Mouse (Mus musculus): ENCODE data around the gene Hlcs.

Gene Hlcs

DNA sequence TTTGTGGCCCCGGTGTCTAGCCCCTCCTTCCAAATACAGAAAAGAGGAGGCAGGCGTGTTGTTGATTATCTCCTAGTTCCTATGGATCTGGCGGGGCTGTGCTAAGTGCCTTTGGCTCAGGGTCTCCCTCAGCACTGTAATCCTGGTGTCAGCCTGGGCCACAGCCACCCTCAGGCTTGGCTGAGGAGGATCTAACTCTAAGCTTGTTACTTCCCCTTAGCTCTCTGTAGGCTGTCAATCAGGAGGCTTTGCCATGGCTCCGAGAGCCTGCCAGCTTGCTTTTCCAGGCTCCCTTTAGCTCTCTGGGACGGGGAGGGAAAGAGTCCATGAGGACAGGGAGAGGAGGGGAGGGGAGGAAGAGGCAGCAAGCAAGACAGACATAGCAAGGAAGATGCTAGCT is 148.4 kb downstream of the Hlcs start:
- peak; percentile 67 for DNase-seq (ENCODE audit: low read depth, low spot score)

DNA sequence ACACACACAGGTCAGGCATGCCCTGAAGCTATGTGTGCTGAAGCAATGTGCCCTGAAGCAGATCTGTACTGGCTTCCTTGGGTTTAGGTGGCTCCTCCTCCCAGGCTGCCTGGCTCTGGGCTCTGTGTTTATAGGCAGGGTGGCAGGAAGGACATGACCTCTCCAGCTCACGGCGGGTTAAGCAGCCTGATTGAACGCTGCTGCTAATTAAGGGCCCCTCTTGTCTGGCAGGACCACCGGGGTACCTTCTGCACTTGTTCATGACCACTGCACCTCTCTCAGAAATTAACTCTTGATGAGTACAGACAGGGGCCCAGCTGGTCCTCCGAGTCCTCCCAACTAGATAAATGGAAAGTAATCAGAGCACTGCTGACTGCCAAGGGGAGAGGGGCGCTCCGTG is 149.1 kb downstream of the Hlcs start:
- DNase-seq (ENCODE audit: low read depth, low spot score) = peak; percentile 25

DNA sequence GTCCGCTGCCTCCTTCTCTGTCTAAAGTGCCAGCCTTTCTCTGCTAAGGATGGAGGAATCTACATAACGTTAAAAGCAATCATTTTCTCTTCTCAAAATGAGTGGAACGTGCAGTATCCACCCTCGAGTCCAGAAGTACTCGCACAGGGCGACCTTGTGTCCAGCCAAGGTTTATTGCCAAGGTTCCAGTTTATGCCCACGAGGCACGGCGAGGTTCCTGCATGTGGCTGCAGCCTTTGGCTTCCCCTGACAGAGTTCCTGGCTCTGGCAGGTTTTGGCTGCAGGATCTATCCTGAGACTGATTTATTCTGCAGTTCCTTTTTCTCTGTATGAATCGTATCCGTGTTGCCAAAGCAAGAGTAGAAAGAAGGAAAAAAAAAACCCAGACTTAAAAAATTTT is 150.3 kb downstream of the Hlcs start:
- DNase-seq (ENCODE audit: low read depth, low spot score) = no peak

GRCm38 (mm10) chr16:94162000-94162399 is 151.4 kb downstream of the Hlcs start:
- DNase-seq (ENCODE audit: low read depth, low spot score) = no peak

DNA sequence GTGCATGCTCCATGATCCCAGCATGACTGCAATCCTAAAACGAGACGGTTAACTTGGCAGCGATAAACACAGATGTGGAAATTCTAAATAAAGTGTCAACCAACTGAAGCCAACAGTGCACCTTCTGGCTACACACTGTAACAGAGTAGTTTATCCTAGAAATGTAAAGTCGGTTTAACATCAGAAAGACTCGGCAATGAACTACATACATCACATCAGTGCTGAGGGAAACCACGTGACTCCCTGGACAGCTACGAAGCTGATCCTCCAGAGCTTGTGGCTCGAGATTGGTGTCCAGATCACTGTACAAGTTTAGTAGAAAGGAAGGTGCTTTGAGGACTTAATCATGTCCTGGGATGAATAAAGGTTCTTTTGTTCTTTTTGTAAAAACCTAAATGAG is 155.6 kb downstream of the Hlcs start:
- no peak for DNase-seq (ENCODE audit: low read depth, low spot score)

DNA sequence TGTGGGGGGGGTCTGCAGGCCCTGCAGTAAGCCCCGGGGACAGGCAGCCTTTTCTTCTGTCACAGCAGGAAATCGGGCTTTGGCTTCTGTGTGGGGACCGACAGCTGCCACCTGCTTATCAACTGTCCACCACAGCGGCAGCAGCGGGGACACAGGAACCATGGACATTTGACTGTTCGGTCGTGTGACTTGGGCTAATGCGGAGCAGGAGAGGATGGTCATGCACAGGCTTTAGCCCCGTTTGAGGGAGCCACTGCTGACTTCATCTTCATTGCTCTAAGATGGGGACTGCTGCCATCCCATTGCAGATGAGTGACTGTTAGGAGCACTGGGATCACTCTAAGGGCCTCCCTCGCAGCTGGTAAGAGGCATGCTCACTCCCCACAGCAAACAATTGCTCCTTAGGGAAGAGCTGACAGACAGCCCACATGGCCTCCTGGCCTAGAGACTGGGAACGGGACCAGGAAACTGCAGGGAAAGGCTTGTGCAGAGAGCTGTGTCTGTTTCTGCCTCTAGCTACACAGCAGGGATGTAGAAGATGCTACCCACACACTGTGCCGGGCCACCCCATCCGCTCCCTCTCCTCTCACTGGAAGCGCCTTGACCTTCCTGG is 158.2 kb downstream of the Hlcs start:
- DNase-seq (ENCODE audit: low read depth, low spot score) = no peak

DNA sequence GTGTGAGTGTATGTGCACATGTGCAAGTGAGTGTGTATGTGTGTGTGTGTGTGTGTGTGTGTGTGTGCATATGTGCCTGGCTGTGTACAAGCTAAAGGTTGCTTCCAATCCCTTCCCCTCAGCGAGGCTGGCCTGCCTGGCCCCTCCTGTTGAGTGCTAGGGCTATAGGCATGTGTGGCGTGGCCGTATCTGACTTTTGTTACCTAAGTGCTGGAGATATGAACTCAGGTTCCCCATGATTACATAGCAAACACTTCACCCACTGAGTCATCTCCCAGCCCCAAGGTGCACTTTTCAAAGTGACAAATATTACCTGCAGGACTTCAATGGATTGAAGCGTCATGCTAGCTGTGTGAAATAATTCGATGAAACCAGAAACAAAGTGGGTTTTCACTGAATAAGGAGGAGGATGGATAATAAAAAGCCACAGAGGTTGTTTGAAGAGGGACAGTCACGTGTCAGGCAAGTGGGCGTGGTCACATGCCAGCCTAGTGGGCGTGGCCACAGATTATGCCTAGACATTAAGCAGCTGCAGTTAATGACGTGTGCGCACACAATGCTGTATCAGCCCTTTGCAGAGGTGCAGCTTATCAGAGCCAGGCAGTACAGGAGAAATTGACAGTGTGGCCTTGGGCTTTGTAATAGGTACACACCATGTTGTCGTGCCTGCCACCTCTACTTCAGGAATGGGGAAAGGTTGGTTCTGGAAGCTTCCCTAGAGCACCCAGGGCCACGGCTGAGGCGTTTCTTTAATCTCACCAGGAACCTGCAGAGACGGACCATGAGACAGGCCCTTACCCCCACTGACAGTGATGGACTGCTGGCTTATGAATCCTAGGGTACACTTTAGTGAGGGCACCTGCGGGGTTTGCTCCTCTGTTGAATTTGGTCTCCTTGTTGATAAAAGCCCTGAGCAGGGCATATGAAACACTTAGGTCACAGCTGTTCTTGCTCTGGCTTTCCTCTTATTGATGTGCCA is 163.0 kb downstream of the Hlcs start:
- DNase-seq (ENCODE audit: low read depth, low spot score) = no peak

GRCm38 (mm10) chr16:94148139-94148538 is 165.2 kb downstream of the Hlcs start:
- no peak for DNase-seq (ENCODE audit: low read depth, low spot score)

- DNase-seq (ENCODE audit: low read depth, low spot score) = no peak
These were observed 170.0 kb downstream of the Hlcs start for GRCm38 (mm10) chr16:94143325-94143724.

GRCm38 (mm10) chr16:94140746-94141145 is 172.6 kb downstream of the Hlcs start:
- DNase-seq (ENCODE audit: low read depth, low spot score) = no peak

- DNase-seq (ENCODE audit: low read depth, low spot score) = no peak
These were observed 179.2 kb downstream of the Hlcs start for GRCm38 (mm10) chr16:94134218-94134617.

DNA sequence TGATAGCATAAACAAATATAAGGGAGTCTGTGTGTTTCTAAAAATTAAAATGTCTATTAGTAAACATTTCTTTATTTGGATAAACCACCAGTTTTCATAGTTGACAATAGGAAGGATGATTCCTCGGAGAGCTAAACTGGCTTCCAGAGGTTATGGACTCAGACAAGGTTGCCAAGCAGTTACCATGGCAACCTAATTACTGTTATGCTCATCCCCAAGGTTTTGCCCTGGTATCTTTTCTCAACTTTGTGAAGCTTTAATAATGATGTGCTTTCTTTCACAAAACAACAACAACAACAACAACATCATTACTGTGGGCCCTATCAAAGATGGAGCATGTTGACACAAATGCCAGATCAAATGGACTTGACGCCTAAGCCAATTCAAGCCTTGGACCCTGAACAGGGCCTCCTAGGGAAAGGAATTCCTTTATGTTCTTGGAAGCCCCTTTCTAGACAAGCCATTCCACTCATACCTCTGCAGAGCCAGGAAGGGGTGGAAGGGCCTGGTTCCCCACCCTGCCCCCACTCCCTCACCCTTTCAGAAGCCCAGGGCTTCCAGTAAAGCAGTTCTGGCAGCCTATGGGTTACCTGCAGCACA is 185.0 kb downstream of the Hlcs start:
- DNase-seq (ENCODE audit: low read depth, low spot score) = no peak

DNA sequence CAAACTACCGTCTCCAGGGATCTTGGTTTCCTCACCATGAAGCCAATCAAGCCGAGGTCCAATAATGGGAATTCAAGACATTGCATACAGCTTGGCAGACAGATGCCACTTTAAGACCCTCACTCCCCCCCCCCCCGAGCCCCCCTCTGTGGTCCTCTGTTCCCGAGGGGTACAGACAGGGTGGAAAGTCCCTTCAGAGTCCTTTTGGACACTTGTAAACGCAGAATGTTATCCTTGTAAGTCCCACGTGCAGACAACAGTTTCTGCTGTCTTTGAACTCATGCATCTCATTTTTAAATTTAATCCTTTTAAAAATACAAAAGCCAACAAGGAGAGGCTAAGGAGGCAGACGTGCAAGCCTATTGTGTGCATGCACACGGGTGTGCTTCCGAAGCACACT is 187.2 kb downstream of the Hlcs start:
- DNase-seq (ENCODE audit: low read depth, low spot score) = no peak

DNA sequence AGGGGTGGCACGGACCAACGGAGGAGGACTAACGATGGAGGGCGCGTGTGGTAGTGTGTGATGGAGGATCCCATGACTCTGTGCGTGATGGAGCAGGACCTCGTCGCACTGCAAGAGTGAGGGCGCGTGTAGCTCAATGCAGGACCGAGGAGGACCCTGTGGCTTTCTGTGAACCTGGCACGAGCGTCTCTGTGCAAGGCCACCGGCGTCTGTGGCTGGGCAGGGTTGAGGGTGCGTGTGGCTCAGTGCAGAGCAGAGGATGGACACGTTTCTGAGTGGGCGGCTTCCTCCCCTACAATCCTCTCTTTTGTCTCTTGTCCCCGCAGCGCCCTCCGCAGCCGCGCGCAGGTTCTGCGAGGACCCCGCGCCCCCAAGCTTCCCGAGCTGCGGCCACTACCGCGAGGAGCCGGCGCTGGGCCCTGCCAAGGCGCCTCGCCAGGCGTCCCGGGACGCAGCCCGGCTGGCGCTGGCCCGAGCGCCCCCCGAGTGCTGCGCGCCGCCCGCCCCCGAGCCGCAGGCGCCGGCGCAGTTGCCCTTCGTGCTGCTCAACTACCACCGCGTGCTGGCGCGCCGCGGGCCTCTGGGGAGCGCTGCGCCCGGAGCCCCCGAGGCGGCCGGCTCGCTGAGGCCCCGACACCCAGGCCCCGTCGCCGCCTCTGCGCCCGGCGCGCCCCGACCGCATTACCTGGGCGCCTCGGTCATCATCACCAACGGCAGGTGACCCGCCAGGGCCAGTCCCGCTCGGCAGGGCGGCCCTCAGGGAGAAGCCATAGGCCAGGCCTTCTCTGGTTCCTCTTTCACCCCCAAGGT is 188.0 kb downstream of the Hlcs start:
- DNase-seq (ENCODE audit: low read depth, low spot score) = no peak

DNA sequence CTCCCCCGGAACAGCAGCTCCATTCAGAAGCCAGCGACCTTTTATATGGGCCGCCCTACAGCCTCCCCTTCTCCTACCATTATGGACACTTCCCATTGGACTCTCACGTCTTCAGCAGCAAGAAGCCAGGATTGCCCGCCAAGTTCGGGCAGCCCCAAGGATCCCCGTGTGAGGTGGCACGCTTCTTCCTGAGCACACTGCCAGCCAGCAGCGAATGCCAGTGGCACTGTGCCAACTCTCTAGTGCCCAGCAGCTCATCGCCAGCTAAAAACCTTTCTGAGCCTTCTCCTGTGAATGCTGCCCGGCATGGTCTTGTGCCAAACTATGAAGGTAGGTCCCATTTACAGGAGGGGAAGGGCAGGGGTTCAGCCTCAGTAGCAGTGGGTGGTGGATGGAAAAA is 190.1 kb downstream of the Hlcs start:
- DNase-seq (ENCODE audit: low read depth, low spot score) = no peak

DNA sequence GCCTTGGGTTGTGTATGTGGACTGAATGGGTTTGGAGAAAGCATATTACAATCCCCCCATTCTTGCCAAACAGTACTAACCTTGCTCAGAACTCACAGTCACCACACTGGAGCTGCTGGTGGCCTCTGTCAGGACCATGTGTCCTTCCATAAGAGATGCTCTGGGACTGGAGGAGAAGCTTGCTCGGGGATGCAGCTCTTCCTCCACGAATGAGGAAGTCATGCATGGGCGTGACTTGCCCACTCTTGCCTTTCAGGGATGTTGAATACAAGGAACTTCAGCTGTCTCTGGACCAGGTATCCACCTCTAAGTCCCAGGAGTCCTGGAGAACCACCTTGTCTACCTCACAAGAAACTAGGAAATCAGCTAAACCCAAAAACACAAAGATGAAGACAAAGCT is 191.0 kb downstream of the Hlcs start:
- no peak for DNase-seq (ENCODE audit: low read depth, low spot score)

DNA sequence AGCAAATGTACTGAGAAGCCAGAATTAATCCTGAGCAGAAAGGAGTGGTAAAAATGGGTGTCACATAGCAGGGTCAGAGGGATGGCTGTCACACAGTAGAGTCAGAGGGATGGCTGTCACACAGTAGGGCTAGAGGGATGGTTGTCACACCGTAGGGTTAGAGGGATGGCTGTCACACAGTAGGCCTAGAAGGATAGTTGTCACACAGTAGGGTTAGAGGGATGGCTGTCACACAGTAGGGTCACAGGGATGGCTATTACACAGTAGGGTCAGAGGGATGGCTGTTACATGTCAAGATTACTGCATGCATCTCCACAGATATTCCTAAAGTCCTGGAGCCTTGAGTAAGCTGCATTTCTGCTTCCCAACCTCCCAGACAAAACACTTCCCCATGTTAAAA is 195.0 kb downstream of the Hlcs start:
- DNase-seq (ENCODE audit: low read depth, low spot score) = no peak

DNA sequence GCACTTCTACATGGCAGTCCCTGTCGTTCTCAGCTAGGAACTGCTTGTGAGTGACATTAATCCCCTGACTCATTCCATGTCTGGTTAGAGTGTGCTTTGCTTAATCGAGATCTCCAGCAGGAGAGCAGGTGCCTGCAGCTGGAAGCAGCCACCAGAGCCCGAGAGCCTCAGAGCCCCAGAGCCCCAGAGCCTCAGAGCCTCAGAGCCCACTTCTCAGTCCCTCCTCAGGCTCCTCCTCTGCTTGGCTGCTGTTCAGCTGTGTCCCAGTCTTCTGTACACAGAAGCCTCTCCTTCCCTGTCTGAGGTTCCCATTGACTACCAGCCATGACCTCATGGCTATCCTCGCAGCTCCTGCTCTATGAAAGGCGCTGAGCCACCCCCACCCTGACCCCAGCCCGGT is 196.0 kb downstream of the Hlcs start:
- DNase-seq (ENCODE audit: low read depth, low spot score) = no peak

GRCm38 (mm10) chr16:94114693-94115092 is 198.7 kb downstream of the Hlcs start:
- DNase-seq (ENCODE audit: low read depth, low spot score) = no peak

DNA sequence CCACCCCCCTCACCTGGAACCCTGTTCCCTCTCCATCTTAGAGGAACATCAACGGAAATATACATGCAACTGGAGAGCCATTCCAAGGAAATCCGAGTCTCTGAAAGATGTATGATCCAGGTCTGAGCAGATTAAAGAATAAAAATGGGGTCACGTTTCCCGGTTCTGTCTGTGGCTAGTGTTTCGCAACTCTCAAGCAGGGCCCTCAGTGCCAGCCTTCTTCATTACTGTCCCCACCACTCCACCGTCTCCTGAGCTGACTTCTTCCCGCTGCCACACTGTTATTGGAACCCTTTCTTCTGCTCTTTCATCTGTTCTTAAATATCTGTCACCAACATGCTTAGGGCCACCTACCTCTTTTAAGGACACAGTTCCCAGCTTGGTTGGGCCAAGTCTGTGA is 200.2 kb downstream of the Hlcs start:
- DNase-seq (ENCODE audit: low read depth, low spot score) = no peak

DNA sequence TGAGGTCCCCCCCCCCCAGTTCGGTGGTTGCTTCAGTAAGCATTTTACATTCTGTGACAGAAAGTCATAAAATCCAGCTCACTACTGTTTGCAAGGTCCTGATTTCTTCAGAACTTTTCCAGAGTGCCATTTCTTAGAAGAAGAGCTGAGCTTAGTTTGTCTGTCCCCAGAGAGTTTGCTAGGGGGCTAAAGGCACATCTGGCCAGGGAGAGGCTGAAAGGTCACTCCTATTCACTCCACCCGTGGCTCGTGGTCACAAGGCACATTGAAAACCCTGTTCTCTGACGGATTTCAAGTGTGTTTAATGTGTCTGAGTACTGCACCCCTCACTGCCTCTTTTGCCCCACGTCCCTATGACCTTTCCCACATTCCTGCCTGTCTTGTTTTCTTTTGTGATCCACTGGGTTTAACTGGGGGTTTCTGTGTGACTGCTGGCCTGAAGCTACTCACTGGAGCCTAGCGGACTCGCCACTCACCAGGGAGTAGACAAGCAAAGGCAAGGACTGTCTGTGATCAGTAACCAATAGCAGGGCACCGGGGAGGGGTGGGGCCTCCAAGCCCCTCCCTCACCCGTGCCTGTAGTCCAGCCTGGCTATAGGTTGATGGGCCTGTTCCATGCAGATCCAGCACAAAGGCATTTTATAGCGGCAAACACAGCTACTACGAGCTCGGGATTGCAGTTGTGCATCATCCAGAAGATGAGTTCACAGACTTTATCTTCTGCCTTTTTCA is 215.5 kb downstream of the Hlcs start:
- DNase-seq (ENCODE audit: low read depth, low spot score) = no peak

All from retina, adult 2 months (tissue).